Comparison of ENCODE assay signal across 9 mouse cellular contexts in genomic region chr5:143624449-143624848, GRCm38 (mm10). TPM values are rescaled to one million over a fixed set of nuclear protein-coding genes. Genes with fewer than 3 reads are reported as not detected.
DNase-seq lines count a peak whose midpoint lies in the region; ATAC-seq and TF ChIP-seq lines count a peak whose summit lies in the region.
"Had no signal": no experiment of that assay in that cellular context is flagged by ENCODE, and none has a peak within 500 bp of the region (broad histone marks: within the 10 kb centered on the region; RNA-seq: fewer than 3 reads in every experiment).

No protein-coding gene starts in this region.

- ATAC-seq in kidney, postnatal 0 days (replicated peaks; ENCODE audit: low FRiP score, low read depth) = no peak
- ATAC-seq in limb, embryonic 15.5 days (ENCODE audit: insufficient number of reproducible peaks, low FRiP score, low TSS enrichment, low read depth) = no peak

- TF ChIP-seq CTCF in heart, adult 2 months (IDR thresholded peaks at IDR 0.05) = no peak
- TF ChIP-seq CTCF in kidney, postnatal 0 days (IDR thresholded peaks at IDR 0.05; ENCODE audit: low read depth) = no peak
- no peak for TF ChIP-seq CTCF in MEL (IDR thresholded peaks at IDR 0.05 in 2 of 3, conservative IDR thresholded peaks at IDR 0.05 in 1 of 3; ENCODE audit: control insufficient read depth in 1 of 3, insufficient read depth in 1 of 3, low read depth in 2 of 3, low read length in 3 of 3, poor library complexity in 1 of 3, severe bottlenecking in 1 of 3)

- no peak for TF ChIP-seq EP300 in heart, adult 2 months (IDR thresholded peaks at IDR 0.05; ENCODE audit: insufficient read depth, low read depth, low read length)
- no peak; a peak in 1 of 4 replicates for TF ChIP-seq EP300 in MEL (IDR thresholded peaks at IDR 0.05; ENCODE audit: low read depth in 1 of 2, low read length in 2 of 2)

- peaks cover 7% of the 10 kb centered on the region for H3K79me2 ChIP-seq in heart, adult 2 months (replicated peaks; ENCODE audit: control insufficient read depth, insufficient read depth, low read length)
- peaks cover 42% of the 10 kb centered on the region for H3K79me2 ChIP-seq in MEL (ENCODE audit: control insufficient read depth, insufficient read depth, low read length, poor library complexity)

- no peak for DNase-seq in heart, adult 2 months
- DNase-seq in heart, adult 9 months (ENCODE audit: low spot score in 2 of 2) = no peak
- DNase-seq in kidney, postnatal 0 days (ENCODE audit: low spot score) = no peak
- no peak for DNase-seq in kidney, postnatal 10 days
- DNase-seq in MEL (ENCODE audit: low read depth, low spot score) = peak; percentile 40
- DNase-seq in urinary bladder, postnatal 25 days (ENCODE audit: low spot score) = no peak
- DNase-seq in urinary bladder, postnatal 36 days (ENCODE audit: low spot score in 2 of 2) = no peak
- DNase-seq: cerebellum, adult 2 months had no signal

- no peaks in the 10 kb centered on the region for H3K9me3 ChIP-seq in kidney, postnatal 0 days (replicated peaks; ENCODE audit: low read length)
- no peaks in the 10 kb centered on the region for H3K9me3 ChIP-seq in MEL (replicated peaks; ENCODE audit: insufficient read depth, low read length)
- no peaks in the 10 kb centered on the region for H3K9me3 ChIP-seq in limb, embryonic 15.5 days

- intact Hi-C loops in heart, adult 2 months (cut with DNase I) = loop anchor here (5.0 kb wide), 2 partner anchors 37 to 43 kb away; no protein-coding TSS in a partner anchor

- no peaks in the 10 kb centered on the region for H3K27me3 ChIP-seq in heart, adult 2 months (ENCODE audit: control insufficient read depth, insufficient read depth, low read length)
- H3K27me3 ChIP-seq in kidney, postnatal 0 days (ENCODE audit: insufficient read depth, low read length) = no peaks in the 10 kb centered on the region
- H3K27me3 ChIP-seq in MEL (ENCODE audit: control insufficient read depth in 1 of 2, insufficient read depth in 2 of 2, low read length in 2 of 2) = no peaks in the 10 kb centered on the region
- no peaks in the 10 kb centered on the region for H3K27me3 ChIP-seq in limb, embryonic 15.5 days

- H3K36me3 ChIP-seq in heart, adult 2 months (ENCODE audit: control insufficient read depth, insufficient read depth, low read length) = peaks cover 6% of the 10 kb centered on the region
- H3K36me3 ChIP-seq in kidney, postnatal 0 days (ENCODE audit: insufficient read depth, low read length) = no peaks in the 10 kb centered on the region
- peaks cover 0 to 31% of the 10 kb centered on the region in 2 experiments; a peak in 2 of 4 replicates for H3K36me3 ChIP-seq in MEL (ENCODE audit: control insufficient read depth in 1 of 2, insufficient read depth in 2 of 2, low read length in 2 of 2)
- no peaks in the 10 kb centered on the region for H3K36me3 ChIP-seq in limb, embryonic 15.5 days

- H3K4me1 ChIP-seq in heart, adult 2 months (ENCODE audit: control insufficient read depth, insufficient read depth, low read length) = peaks cover 13% of the 10 kb centered on the region
- peaks cover 17% of the 10 kb centered on the region for H3K4me1 ChIP-seq in kidney, postnatal 0 days (replicated peaks; ENCODE audit: insufficient read depth, low read length)
- peaks cover 14 to 17% of the 10 kb centered on the region in 2 experiments for H3K4me1 ChIP-seq in MEL (ENCODE audit: control insufficient read depth in 1 of 2, insufficient read depth in 2 of 2, low read length in 2 of 2)
- H3K4me1 ChIP-seq in limb, embryonic 15.5 days = peaks cover 44% of the 10 kb centered on the region

- H3K4me3 ChIP-seq in heart, adult 2 months = peak overlapping the region; percentile 64
- peak overlapping the region; percentile 67 for H3K4me3 ChIP-seq in kidney, postnatal 0 days (replicated peaks; ENCODE audit: low read depth, low read length)
- H3K4me3 ChIP-seq in MEL (ENCODE audit: control insufficient read depth in 1 of 2, insufficient read depth in 1 of 2, low read depth in 2 of 2, low read length in 2 of 2) = peak overlapping the region in 1 of 2 experiments; percentile 95; a peak in 1 of 4 replicates
- no peak overlapping the region for H3K4me3 ChIP-seq in limb, embryonic 15.5 days

- peak overlapping the region; percentile 74 for H3K4me2 ChIP-seq in kidney, postnatal 0 days (ENCODE audit: low read length)
- peak overlapping the region; percentile 80; the same call in 1 of the 2 replicates for H3K4me2 ChIP-seq in limb, embryonic 15.5 days

- peak overlapping the region; percentile 84 for H3K27ac ChIP-seq in heart, adult 2 months
- 0 out of 2 replicates have a peak overlapping the region, but pooled peaks have one; percentile 47 for H3K27ac ChIP-seq in kidney, postnatal 0 days
- peak overlapping the region; percentile 61 for H3K27ac ChIP-seq in MEL (ENCODE audit: control insufficient read depth, low read depth, low read length)
- H3K27ac ChIP-seq in limb, embryonic 15.5 days = no peak overlapping the region

- TF ChIP-seq RAD21 in MEL (IDR thresholded peaks at IDR 0.05; ENCODE audit: low read depth, low read length) = no peak

- 57% methylated on average over 3 of the region's 3 CpGs for WGBS in heart, adult 2 months
- WGBS in kidney, postnatal 0 days = 70% methylated on average over 3 of the region's 3 CpGs
- 59% methylated on average over 3 of the region's 3 CpGs for WGBS in limb, embryonic 15.5 days

- H3K9ac ChIP-seq in heart, adult 2 months (ENCODE audit: low read depth, low read length) = no peak overlapping the region
- no peak overlapping the region; the same call in 1 of the 2 replicates for H3K9ac ChIP-seq in kidney, postnatal 0 days (ENCODE audit: low read depth, low read length)
- peak overlapping the region; percentile 15; the same call in 1 of the 2 replicates for H3K9ac ChIP-seq in MEL (ENCODE audit: control insufficient read depth, low read depth, low read length, poor library complexity, severe bottlenecking)
- no peak overlapping the region for H3K9ac ChIP-seq in limb, embryonic 15.5 days

- no peak for TF ChIP-seq POLR2A in heart, adult 2 months (IDR thresholded peaks at IDR 0.05; ENCODE audit: insufficient read depth, low read depth, low read length)
- no peak for TF ChIP-seq POLR2A in MEL (IDR thresholded peaks at IDR 0.05; ENCODE audit: control insufficient read depth in 1 of 2, insufficient read depth in 1 of 2, low read depth in 1 of 2, low read length in 2 of 2, poor library complexity in 1 of 2)

TF ChIP-seq in MEL, 35 proteins besides CTCF, POLR2A, EP300 and RAD21:
- TF ChIP-seq MAFK (IDR thresholded peaks at IDR 0.05; ENCODE audit: borderline replicate concordance, low read depth, low read length) (no peak), SIN3A (IDR thresholded peaks at IDR 0.05; ENCODE audit: low read length) (no peak; the same call in none of the 2 replicates), MYC (IDR thresholded peaks at IDR 0.05; ENCODE audit: low read depth, low read length) (0 out of 2 replicates have a peak, but pooled peaks have one; percentile 28), E2F4 (IDR thresholded peaks at IDR 0.05; ENCODE audit: borderline replicate concordance, low read depth, low read length) (no peak), MXI1 (IDR thresholded peaks at IDR 0.05; ENCODE audit: low read depth, low read length) (peak; percentile 58; the same call in 1 of the 2 replicates), ELF1 (IDR thresholded peaks at IDR 0.05; ENCODE audit: low read depth, low read length) (no peak), JUND (IDR thresholded peaks at IDR 0.05; ENCODE audit: low read depth, low read length) (no peak), TCF12 (IDR thresholded peaks at IDR 0.05; ENCODE audit: low read depth, low read length) (no peak), CHD1 (IDR thresholded peaks at IDR 0.05; ENCODE audit: low read depth, low read length) (0 out of 2 replicates have a peak, but pooled peaks have one; percentile 11), GATA1 (IDR thresholded peaks at IDR 0.05; ENCODE audit: low read depth, low read length) (no peak)

RNA-seq across cellular contexts. Expression of gene Cyth3, which starts 2.2 kb away (rescaled TPM):
- total RNA-seq in heart, adult 2 months (2021) = 10 to 100 TPM; 26.1 to 44.6 TPM
- 25.1 and 39.2 TPM in 2 replicates for polyA plus RNA-seq in heart, adult 2 months (2012; rRNA removed)
- polyA plus RNA-seq in kidney, postnatal 0 days (2015; fragmentation: Nextera tagmentation; extraction: Ambion mirVana) = 74.3 and 76.7 TPM in 2 replicates
- 32.8 and 41.1 TPM in 2 replicates for total RNA-seq in MEL (2012; rRNA removed)
- 10 to 100 TPM in 1 of 2 experiments, not detected in 1; 44.9 TPM for polyA plus RNA-seq in MEL (2012; ENCODE audit: insufficient read depth in 1 of 2, insufficient read length in 2 of 2, low read depth in 1 of 2, low replicate concordance in 2 of 2, missing spikeins in 1 of 2)
- polyA plus RNA-seq in limb, embryonic 15.5 days (2015; fragmentation: Nextera tagmentation; extraction: Ambion mirVana) = 78.0 and 78.5 TPM in 2 replicates
